Mouse (Mus musculus) hindbrain, embryonic 15.5 days (tissue): ENCODE results near the gene Rgcc. TPM values are rescaled to one million over a fixed set of nuclear protein-coding genes. Genes with fewer than 3 reads are reported as not detected.
A peak's percentile ranks its signal among the peaks of the same experiment; 100 is the strongest.

Experiments used
- ATAC-seq: fragments of 200-750 bp; cut with Nextera tagmentation; 2 replicates; pipeline ENCODE4 v1.8.0; 2017; ENCODE audit warnings: low read depth, moderate number of reproducible peaks, moderate TSS enrichment; ENCODE audit not compliant: low FRiP score
- H3K27ac ChIP-seq: fragments of 300-500 bp; sonication (generic); replicated peaks from 2 replicates; pipeline ENCODE4 v1.5.1; 2015; ENCODE audit warnings: mild to moderate bottlenecking, inconsistent platforms
- H3K27me3 ChIP-seq: fragments of 300-500 bp; sonication (generic); 2 replicates; pipeline ENCODE4 v1.6.1; 2015; ENCODE audit warnings: control low read depth, inconsistent platforms
- H3K36me3 ChIP-seq: fragments of 300-500 bp; sonication (generic); 2 replicates; pipeline ENCODE4 v1.6.1; 2015; ENCODE audit warnings: control low read depth, inconsistent platforms
- H3K4me1 ChIP-seq: fragments of 300-500 bp; sonication (generic); replicated peaks from 2 replicates; pipeline ENCODE4 v1.6.1; 2015; ENCODE audit warnings: control low read depth, inconsistent platforms
- H3K4me2 ChIP-seq: fragments of 300-500 bp; sonication (generic); 2 replicates; pipeline ENCODE4 v1.6.1; 2015; ENCODE audit warnings: moderate library complexity, mild to moderate bottlenecking, inconsistent platforms
- H3K4me3 ChIP-seq: fragments of 300-500 bp; sonication (generic); 2 replicates; pipeline ENCODE4 v1.5.1; 2015; ENCODE audit warnings: mild to moderate bottlenecking, inconsistent platforms
- H3K9ac ChIP-seq: fragments of 300-500 bp; sonication (generic); 2 replicates; pipeline ENCODE4 v1.6.1; 2015; ENCODE audit warnings: inconsistent platforms
- H3K9me3 ChIP-seq: fragments of 300-500 bp; sonication (generic); 2 replicates; pipeline ENCODE4 v1.6.1; 2016; ENCODE audit warnings: control low read depth, inconsistent platforms
- WGBS: fragments of 180-500 bp; shearing (Covaris S2); methylation state at CpG from one replicate; pipeline ENCODE4 v1.1.7; 2015; 5-methylcytosine and 5-hydroxymethylcytosine counted together
- polyA plus RNA-seq: library from polyadenylated mRNA; unstranded; fragments of >200 nt; fragmentation: Nextera tagmentation; extraction: Ambion mirVana; gene quantifications from 2 replicates; pipeline ENCODE4 v1.2.1, GENCODE M21; 2015

Rgcc gene
- polyA plus RNA-seq, 1 experiment from 2014 or later, result 40.4 TPM

GRCm38 (mm10) chr14:79275441-79275840 is 26.0 kb downstream of the Rgcc start:
- H3K4me3 ChIP-seq, result no peak overlapping the region
- H3K27ac ChIP-seq, result no peak overlapping the region
- H3K36me3 ChIP-seq, result no peaks in the 10 kb centered on the region
- no peak overlapping the region for H3K4me2 ChIP-seq
- H3K9ac ChIP-seq, result no peak overlapping the region
- no peaks in the 10 kb centered on the region for H3K27me3 ChIP-seq
- 44% methylated on average over 3 of the region's 3 CpGs for WGBS
- H3K9me3 ChIP-seq, result no peaks in the 10 kb centered on the region
- ATAC-seq, result no peak
- peaks cover 10% of the 10 kb centered on the region; the same call in 1 of the 2 replicates for H3K4me1 ChIP-seq

GRCm38 (mm10) chr14:79273697-79274477 is 27.6 kb downstream of the Rgcc start:
- Histone ChIP-seq H3K4me3 (no peak overlapping the region), H3K9ac (no peak overlapping the region), H3K27ac (peak overlapping the region; percentile 8; the same call in 1 of the 2 replicates), H3K36me3 (no peaks in the 10 kb centered on the region), H3K27me3 (no peaks in the 10 kb centered on the region), H3K9me3 (no peaks in the 10 kb centered on the region), H3K4me1 (peaks cover 10% of the 10 kb centered on the region; the same call in 1 of the 2 replicates), H3K4me2 (no peak overlapping the region)
- WGBS, result 63% methylated on average over 15 of the region's 15 CpGs
- peak; percentile 55; the same call in 1 of the 2 replicates for ATAC-seq

- no peak overlapping the region for H3K4me2 ChIP-seq
- 84% methylated on average over 9 of the region's 9 CpGs for WGBS
- H3K27ac ChIP-seq, result peak overlapping the region; percentile 31; the same call in 1 of the 2 replicates
- ATAC-seq, result no peak
- peaks cover 10% of the 10 kb centered on the region; the same call in 1 of the 2 replicates for H3K4me1 ChIP-seq
- no peaks in the 10 kb centered on the region for H3K9me3 ChIP-seq
- no peaks in the 10 kb centered on the region for H3K27me3 ChIP-seq
- no peak overlapping the region for H3K9ac ChIP-seq
- no peaks in the 10 kb centered on the region for H3K36me3 ChIP-seq
- no peak overlapping the region for H3K4me3 ChIP-seq
Observed at GRCm38 (mm10) chr14:79272991-79273390, 28.5 kb downstream of the Rgcc start.

- 93% methylated on average over 3 of the region's 3 CpGs for WGBS
- no peak overlapping the region for H3K27ac ChIP-seq
- no peak overlapping the region for H3K4me2 ChIP-seq
- H3K27me3 ChIP-seq, result no peaks in the 10 kb centered on the region
- no peaks in the 10 kb centered on the region for H3K9me3 ChIP-seq
- peaks cover 10% of the 10 kb centered on the region; the same call in 1 of the 2 replicates for H3K4me1 ChIP-seq
- ATAC-seq, result no peak
- no peak overlapping the region for H3K9ac ChIP-seq
- H3K36me3 ChIP-seq, result no peaks in the 10 kb centered on the region
- H3K4me3 ChIP-seq, result no peak overlapping the region
Observed at GRCm38 (mm10) chr14:79272188-79272694, 29.2 kb downstream of the Rgcc start.

GRCm38 (mm10) chr14:79269551-79269950 is 31.9 kb downstream of the Rgcc start:
- no peaks in the 10 kb centered on the region for H3K36me3 ChIP-seq
- H3K4me1 ChIP-seq, result peaks cover 5% of the 10 kb centered on the region; the same call in 1 of the 2 replicates
- H3K27ac ChIP-seq, result no peak overlapping the region
- H3K4me3 ChIP-seq, result no peak overlapping the region
- no peak overlapping the region for H3K4me2 ChIP-seq
- H3K9ac ChIP-seq, result no peak overlapping the region
- H3K27me3 ChIP-seq, result no peaks in the 10 kb centered on the region
- H3K9me3 ChIP-seq, result no peaks in the 10 kb centered on the region
- 80% methylated on average over 1 of the region's 1 CpGs for WGBS
- no peak for ATAC-seq

GRCm38 (mm10) chr14:79267878-79268277 is 33.6 kb downstream of the Rgcc start:
- Histone ChIP-seq H3K9me3 (no peaks in the 10 kb centered on the region), H3K4me1 (no peaks in the 10 kb centered on the region), H3K4me3 (no peak overlapping the region), H3K9ac (no peak overlapping the region), H3K27ac (no peak overlapping the region), H3K36me3 (no peaks in the 10 kb centered on the region), H3K27me3 (no peaks in the 10 kb centered on the region), H3K4me2 (no peak overlapping the region)
- 91% methylated on average over 10 of the region's 10 CpGs for WGBS
- ATAC-seq, result no peak

- H3K36me3 ChIP-seq, result no peaks in the 10 kb centered on the region
- H3K4me3 ChIP-seq, result no peak overlapping the region
- no peak overlapping the region for H3K9ac ChIP-seq
- ATAC-seq, result no peak
- no peaks in the 10 kb centered on the region for H3K4me1 ChIP-seq
- H3K27me3 ChIP-seq, result no peaks in the 10 kb centered on the region
- H3K27ac ChIP-seq, result no peak overlapping the region
- H3K4me2 ChIP-seq, result no peak overlapping the region
- 55% methylated on average over 1 of the region's 1 CpGs for WGBS
- no peaks in the 10 kb centered on the region for H3K9me3 ChIP-seq
Observed at GRCm38 (mm10) chr14:79267382-79267781, 34.1 kb downstream of the Rgcc start.

- no peaks in the 10 kb centered on the region for H3K9me3 ChIP-seq
Observed at GRCm38 (mm10) chr14:79266408-79266807, 35.0 kb downstream of the Rgcc start.

GRCm38 (mm10) chr14:79265738-79266137 is 35.7 kb downstream of the Rgcc start:
- H3K4me2 ChIP-seq, result no peak overlapping the region
- 89% methylated on average over 6 of the region's 6 CpGs for WGBS

More at GRCm38 (mm10) chr14:79266408-79266807, 35.0 kb downstream of the Rgcc start:
- Histone ChIP-seq H3K27ac (no peak overlapping the region), H3K4me2 (no peak overlapping the region), H3K27me3 (no peaks in the 10 kb centered on the region), H3K9ac (no peak overlapping the region), H3K4me1 (no peaks in the 10 kb centered on the region), H3K36me3 (no peaks in the 10 kb centered on the region), H3K4me3 (no peak overlapping the region)
- no peak for ATAC-seq

GRCm38 (mm10) chr14:79263321-79263720 is 38.1 kb downstream of the Rgcc start:
- H3K4me1 ChIP-seq, result no peaks in the 10 kb centered on the region
- no peak overlapping the region for H3K4me3 ChIP-seq
- no peak overlapping the region for H3K9ac ChIP-seq
- no peak for ATAC-seq
- no peak overlapping the region for H3K4me2 ChIP-seq
- H3K9me3 ChIP-seq, result no peaks in the 10 kb centered on the region
- no peak overlapping the region for H3K27ac ChIP-seq
- WGBS, result 89% methylated on average over 3 of the region's 3 CpGs
- no peaks in the 10 kb centered on the region for H3K27me3 ChIP-seq
- H3K36me3 ChIP-seq, result no peaks in the 10 kb centered on the region

More at GRCm38 (mm10) chr14:79265738-79266137, 35.7 kb downstream of the Rgcc start:
- H3K9me3 ChIP-seq, result no peaks in the 10 kb centered on the region
- no peak overlapping the region for H3K9ac ChIP-seq
- H3K27me3 ChIP-seq, result no peaks in the 10 kb centered on the region
- H3K27ac ChIP-seq, result no peak overlapping the region
- no peaks in the 10 kb centered on the region for H3K36me3 ChIP-seq
- no peak overlapping the region for H3K4me3 ChIP-seq
- ATAC-seq, result no peak
- no peaks in the 10 kb centered on the region for H3K4me1 ChIP-seq

GRCm38 (mm10) chr14:79262677-79263076 is 38.8 kb downstream of the Rgcc start:
- no peaks in the 10 kb centered on the region for H3K36me3 ChIP-seq
- H3K4me2 ChIP-seq, result no peak overlapping the region
- no peaks in the 10 kb centered on the region for H3K9me3 ChIP-seq
- peak; percentile 86 for ATAC-seq
- 75% methylated on average over 4 of the region's 4 CpGs for WGBS
- H3K27ac ChIP-seq, result no peak overlapping the region
- no peaks in the 10 kb centered on the region for H3K27me3 ChIP-seq
- no peak overlapping the region for H3K4me3 ChIP-seq
- no peak overlapping the region for H3K9ac ChIP-seq
- no peaks in the 10 kb centered on the region for H3K4me1 ChIP-seq

- Histone ChIP-seq H3K4me3 (no peak overlapping the region), H3K27me3 (no peaks in the 10 kb centered on the region), H3K27ac (no peak overlapping the region), H3K36me3 (no peaks in the 10 kb centered on the region), H3K4me1 (no peaks in the 10 kb centered on the region), H3K4me2 (no peak overlapping the region), H3K9me3 (no peaks in the 10 kb centered on the region), H3K9ac (no peak overlapping the region)
- 88% methylated on average over 10 of the region's 10 CpGs for WGBS
- no peak for ATAC-seq
Observed at GRCm38 (mm10) chr14:79259062-79259779, 42.2 kb downstream of the Rgcc start.
